10 mouse cellular contexts compared by ENCODE assay signal in genomic region chr13:43614667-43615066, GRCm38 (mm10). TPM values are rescaled to one million over a fixed set of nuclear protein-coding genes. Genes with fewer than 3 reads are reported as not detected.
DNase-seq lines count a peak whose midpoint lies in the region; ATAC-seq lines count a peak whose summit lies in the region.
"Had no signal": no experiment of that assay in that cellular context is flagged by ENCODE, and none has a peak within 500 bp of the region (broad histone marks: within the 10 kb centered on the region; RNA-seq: fewer than 3 reads in every experiment).

No protein-coding gene starts in this region.

- no peak overlapping the region for H3K27ac ChIP-seq in heart, embryonic 12.5 days (ENCODE audit: poor library complexity, severe bottlenecking)
- peak overlapping the region; percentile 91 for H3K27ac ChIP-seq in midbrain, embryonic 10.5 days (replicated peaks)
- no peak overlapping the region for H3K27ac ChIP-seq in midbrain, embryonic 14.5 days (replicated peaks; ENCODE audit: low read depth, low read length)
- 0 out of 2 replicates have a peak overlapping the region, but pooled peaks have one; percentile 68 for H3K27ac ChIP-seq in embryonic facial prominence, embryonic 15.5 days (replicated peaks)
- no peak overlapping the region for H3K27ac ChIP-seq in neural tube, embryonic 14.5 days (ENCODE audit: low read depth, low read length)

- H3K9ac ChIP-seq in heart, embryonic 12.5 days: no peak overlapping the region
- H3K9ac ChIP-seq in midbrain, embryonic 14.5 days (replicated peaks; ENCODE audit: low read length): no peak overlapping the region
- H3K9ac ChIP-seq in embryonic facial prominence, embryonic 15.5 days: no peak overlapping the region
- H3K9ac ChIP-seq in neural tube, embryonic 14.5 days (replicated peaks; ENCODE audit: low read depth, low read length): no peak overlapping the region

- ATAC-seq in heart, embryonic 12.5 days (ENCODE audit: insufficient number of reproducible peaks, low FRiP score): no peak
- ATAC-seq in midbrain, embryonic 14.5 days (ENCODE audit: low FRiP score, low TSS enrichment): no peak
- ATAC-seq in embryonic facial prominence, embryonic 15.5 days (ENCODE audit: insufficient number of reproducible peaks, low FRiP score, low TSS enrichment, low read depth): no peak
- no peak for ATAC-seq in neural tube, embryonic 14.5 days (ENCODE audit: low read depth)

- 83% methylated on average over 3 of the region's 3 CpGs for WGBS in heart, embryonic 12.5 days
- WGBS in midbrain, embryonic 10.5 days: 69% methylated on average over 3 of the region's 3 CpGs
- 70% methylated on average over 3 of the region's 3 CpGs for WGBS in midbrain, embryonic 14.5 days
- 85% methylated on average over 3 of the region's 3 CpGs for WGBS in embryonic facial prominence, embryonic 15.5 days
- 48% methylated on average over 3 of the region's 3 CpGs for WGBS in neural tube, embryonic 14.5 days

- H3K4me3 ChIP-seq in heart, embryonic 12.5 days: no peak overlapping the region
- H3K4me3 ChIP-seq in midbrain, embryonic 10.5 days: no peak overlapping the region
- no peak overlapping the region for H3K4me3 ChIP-seq in midbrain, embryonic 14.5 days (replicated peaks; ENCODE audit: low read depth, low read length)
- H3K4me3 ChIP-seq in embryonic facial prominence, embryonic 15.5 days (replicated peaks): no peak overlapping the region
- no peak overlapping the region for H3K4me3 ChIP-seq in neural tube, embryonic 14.5 days (ENCODE audit: low read depth, low read length)

- H3K36me3 ChIP-seq in heart, embryonic 12.5 days: no peaks in the 10 kb centered on the region
- no peaks in the 10 kb centered on the region for H3K36me3 ChIP-seq in midbrain, embryonic 10.5 days
- no peaks in the 10 kb centered on the region for H3K36me3 ChIP-seq in midbrain, embryonic 14.5 days (ENCODE audit: control insufficient read depth, insufficient read depth, low read length)
- no peaks in the 10 kb centered on the region for H3K36me3 ChIP-seq in embryonic facial prominence, embryonic 15.5 days
- H3K36me3 ChIP-seq in neural tube, embryonic 14.5 days (ENCODE audit: control insufficient read depth, insufficient read depth, low read length): no peaks in the 10 kb centered on the region

- peaks cover 3% of the 10 kb centered on the region; the same call in 1 of the 2 replicates for H3K27me3 ChIP-seq in heart, embryonic 12.5 days (replicated peaks)
- H3K27me3 ChIP-seq in midbrain, embryonic 10.5 days (ENCODE audit: low read depth, poor library complexity, severe bottlenecking): peaks cover 32% of the 10 kb centered on the region
- no peaks in the 10 kb centered on the region for H3K27me3 ChIP-seq in midbrain, embryonic 14.5 days (ENCODE audit: control insufficient read depth, insufficient read depth, low read length)
- H3K27me3 ChIP-seq in embryonic facial prominence, embryonic 15.5 days: no peaks in the 10 kb centered on the region
- no peaks in the 10 kb centered on the region for H3K27me3 ChIP-seq in neural tube, embryonic 14.5 days (ENCODE audit: control insufficient read depth, insufficient read depth, low read length)

- peaks cover 14% of the 10 kb centered on the region for H3K4me1 ChIP-seq in heart, embryonic 12.5 days (replicated peaks)
- H3K4me1 ChIP-seq in midbrain, embryonic 10.5 days: peaks cover 22% of the 10 kb centered on the region
- H3K4me1 ChIP-seq in midbrain, embryonic 14.5 days (ENCODE audit: control insufficient read depth, insufficient read depth, low read length): peaks cover 19% of the 10 kb centered on the region
- peaks cover 14% of the 10 kb centered on the region; the same call in 1 of the 2 replicates for H3K4me1 ChIP-seq in embryonic facial prominence, embryonic 15.5 days
- H3K4me1 ChIP-seq in neural tube, embryonic 14.5 days (ENCODE audit: control insufficient read depth, insufficient read depth, low read length): peaks cover 14% of the 10 kb centered on the region

- H3K9me3 ChIP-seq in heart, embryonic 12.5 days (replicated peaks): no peaks in the 10 kb centered on the region
- H3K9me3 ChIP-seq in midbrain, embryonic 10.5 days (replicated peaks): no peaks in the 10 kb centered on the region
- no peaks in the 10 kb centered on the region for H3K9me3 ChIP-seq in midbrain, embryonic 14.5 days (ENCODE audit: control insufficient read depth, low read length)
- H3K9me3 ChIP-seq in embryonic facial prominence, embryonic 15.5 days (replicated peaks): no peaks in the 10 kb centered on the region
- H3K9me3 ChIP-seq in neural tube, embryonic 14.5 days (ENCODE audit: control insufficient read depth, low read length): no peaks in the 10 kb centered on the region

- peak overlapping the region; percentile 79; the same call in 1 of the 2 replicates for H3K4me2 ChIP-seq in heart, embryonic 12.5 days
- no peak overlapping the region; the same call in 1 of the 2 replicates for H3K4me2 ChIP-seq in midbrain, embryonic 14.5 days (ENCODE audit: low read length)
- no peak overlapping the region for H3K4me2 ChIP-seq in embryonic facial prominence, embryonic 15.5 days (replicated peaks)
- peak overlapping the region; percentile 89; the same call in 1 of the 2 replicates for H3K4me2 ChIP-seq in neural tube, embryonic 14.5 days (ENCODE audit: low read depth, low read length)

- DNase-seq in heart, adult 8-10 months (ENCODE audit: low spot score): no peak
- no peak for DNase-seq in midbrain, embryonic 10.5 days (ENCODE audit: low spot score)
- no peak for DNase-seq in midbrain, embryonic 14.5 days
- DNase-seq in layer of hippocampus, adult 9-11 months: no peak
- no peak for DNase-seq in cerebellum, adult 11 months
- DNase-seq: cerebellum, postnatal 36 days had no signal

RNA-seq across cellular contexts. Expression of gene Rnf182, which starts 0.8 kb away (rescaled TPM):
- 1.7 and 2.7 TPM in 2 replicates for polyA plus RNA-seq in heart, embryonic 12.5 days (2016; fragmentation: Nextera tagmentation; extraction: Ambion mirVana)
- under 1 TPM in 2 of 4 experiments, not detected in 2; 0.09 to 0.16 TPM for total RNA-seq in heart, adult 8-10 months (2022)
- polyA plus RNA-seq in midbrain, embryonic 10.5 days (2016; fragmentation: Nextera tagmentation; extraction: Ambion mirVana): 6.9 and 7.7 TPM in 2 replicates
- 32.7 and 38.0 TPM in 2 replicates for polyA plus RNA-seq in midbrain, embryonic 14.5 days (2014; fragmentation: Nextera tagmentation; extraction: Ambion mirVana)
- 7.7 and 11.1 TPM in 2 replicates for polyA plus RNA-seq in embryonic facial prominence, embryonic 15.5 days (2015; fragmentation: Nextera tagmentation; extraction: Ambion mirVana)
- 27.5 and 35.1 TPM in 2 replicates for polyA plus RNA-seq in neural tube, embryonic 14.5 days (2014; fragmentation: Nextera tagmentation; extraction: Ambion mirVana)
- total RNA-seq: megakaryocyte-erythroid progenitor cell, adult 5-6 weeks had no signal

RNA-seq across cellular contexts. Expression of gene Mcur1, which starts 54.7 kb away (rescaled TPM):
- 18.2 and 19.7 TPM in 2 replicates for polyA plus RNA-seq in heart, embryonic 12.5 days (2016; fragmentation: Nextera tagmentation; extraction: Ambion mirVana)
- total RNA-seq in heart, adult 8-10 months (2022): 10 to 100 TPM; 43.2 to 51.2 (median 48.7) TPM
- 8.1 and 10.4 TPM in 2 replicates for polyA plus RNA-seq in midbrain, embryonic 10.5 days (2016; fragmentation: Nextera tagmentation; extraction: Ambion mirVana)
- polyA plus RNA-seq in midbrain, embryonic 14.5 days (2014; fragmentation: Nextera tagmentation; extraction: Ambion mirVana): 6.6 and 10.8 TPM in 2 replicates
- 14.1 and 14.4 TPM in 2 replicates for polyA plus RNA-seq in embryonic facial prominence, embryonic 15.5 days (2015; fragmentation: Nextera tagmentation; extraction: Ambion mirVana)
- polyA plus RNA-seq in neural tube, embryonic 14.5 days (2014; fragmentation: Nextera tagmentation; extraction: Ambion mirVana): 8.6 and 9.9 TPM in 2 replicates

Comparison
In these comparisons a context has a peak if more than half of its experiments do, and no peak if none do; other contexts are left out.
1. H3K27ac ChIP-seq: peak in midbrain, embryonic 10.5 days (single experiment) and embryonic facial prominence, embryonic 15.5 days (single experiment); none in heart, embryonic 12.5 days (single experiment), midbrain, embryonic 14.5 days (single experiment) and neural tube, embryonic 14.5 days (single experiment).
2. H3K4me2 ChIP-seq: peak in heart, embryonic 12.5 days (single experiment) and neural tube, embryonic 14.5 days (single experiment); none in midbrain, embryonic 14.5 days (single experiment) and embryonic facial prominence, embryonic 15.5 days (single experiment).